Mouse (Mus musculus): Measurements from ENCODE around the gene Fanci. TPM values are rescaled to one million over a fixed set of nuclear protein-coding genes. Genes with fewer than 3 reads are reported as not detected.

The Fanci gene
- polyA plus RNA-seq, 1 experiment from 2014 or later: 3.0 TPM

GRCm38 (mm10) chr7:79368664-79369063, 23.1 kb upstream of the Fanci start:
- no peak overlapping the region for H3K9ac ChIP-seq (replicated peaks)
- no peak for ATAC-seq
- no peak overlapping the region for H3K27ac ChIP-seq (ENCODE audit: low read depth)
- no peak overlapping the region for H3K4me3 ChIP-seq (ENCODE audit: low read depth, low read length)
- H3K9me3 ChIP-seq (ENCODE audit: low read length): no peaks in the 10 kb centered on the region
- WGBS (ENCODE audit: insufficient replicate concordance): 34% methylated on average over 5 of the region's 5 CpGs
- no peak overlapping the region for H3K4me2 ChIP-seq (ENCODE audit: low read depth, low read length)
- TF ChIP-seq CTCF (IDR thresholded peaks at IDR 0.05; ENCODE audit: low read depth): no peak
- TF ChIP-seq EP300 (IDR thresholded peaks at IDR 0.05; ENCODE audit: low read depth): no peak
- no peak for DNase-seq
- no peaks in the 10 kb centered on the region for H3K36me3 ChIP-seq (replicated peaks; ENCODE audit: insufficient read depth, low read length)
- H3K27me3 ChIP-seq (ENCODE audit: insufficient read depth, low read length): no peaks in the 10 kb centered on the region
- H3K4me1 ChIP-seq (ENCODE audit: insufficient read depth): no peaks in the 10 kb centered on the region

DNA sequence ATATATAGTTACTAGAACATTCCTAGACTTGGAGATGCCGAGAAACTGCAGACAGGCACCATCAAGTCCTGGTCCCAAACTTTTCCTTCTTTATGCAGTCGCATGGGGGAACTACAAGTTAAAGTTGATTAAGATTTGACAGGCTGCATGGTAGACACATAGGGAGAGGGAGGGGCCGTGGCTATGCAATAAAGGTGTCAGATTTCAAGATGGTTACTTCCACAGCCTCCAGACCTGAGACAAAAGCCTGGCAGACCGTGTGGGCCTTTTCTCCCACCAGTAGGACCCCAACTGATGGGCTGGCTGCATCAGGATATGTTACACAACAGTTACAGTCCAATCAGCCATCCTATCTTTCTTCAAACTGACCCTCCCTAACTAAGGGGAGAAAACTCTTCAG, 22.3 kb upstream of the Fanci start:
- no peak overlapping the region for H3K9ac ChIP-seq (replicated peaks)
- no peak for DNase-seq
- no peak overlapping the region for H3K27ac ChIP-seq (ENCODE audit: low read depth)
- ATAC-seq: no peak
- H3K27me3 ChIP-seq (ENCODE audit: insufficient read depth, low read length): no peaks in the 10 kb centered on the region
- H3K4me2 ChIP-seq (ENCODE audit: low read depth, low read length): no peak overlapping the region
- TF ChIP-seq EP300 (IDR thresholded peaks at IDR 0.05; ENCODE audit: low read depth): no peak
- no peak for TF ChIP-seq CTCF (IDR thresholded peaks at IDR 0.05; ENCODE audit: low read depth)
- no peaks in the 10 kb centered on the region for H3K4me1 ChIP-seq (ENCODE audit: insufficient read depth)
- H3K36me3 ChIP-seq (replicated peaks; ENCODE audit: insufficient read depth, low read length): no peaks in the 10 kb centered on the region
- H3K4me3 ChIP-seq (ENCODE audit: low read depth, low read length): no peak overlapping the region
- no peaks in the 10 kb centered on the region for H3K9me3 ChIP-seq (ENCODE audit: low read length)
- WGBS (ENCODE audit: insufficient replicate concordance): 52% methylated on average over 4 of the region's 4 CpGs

DNA sequence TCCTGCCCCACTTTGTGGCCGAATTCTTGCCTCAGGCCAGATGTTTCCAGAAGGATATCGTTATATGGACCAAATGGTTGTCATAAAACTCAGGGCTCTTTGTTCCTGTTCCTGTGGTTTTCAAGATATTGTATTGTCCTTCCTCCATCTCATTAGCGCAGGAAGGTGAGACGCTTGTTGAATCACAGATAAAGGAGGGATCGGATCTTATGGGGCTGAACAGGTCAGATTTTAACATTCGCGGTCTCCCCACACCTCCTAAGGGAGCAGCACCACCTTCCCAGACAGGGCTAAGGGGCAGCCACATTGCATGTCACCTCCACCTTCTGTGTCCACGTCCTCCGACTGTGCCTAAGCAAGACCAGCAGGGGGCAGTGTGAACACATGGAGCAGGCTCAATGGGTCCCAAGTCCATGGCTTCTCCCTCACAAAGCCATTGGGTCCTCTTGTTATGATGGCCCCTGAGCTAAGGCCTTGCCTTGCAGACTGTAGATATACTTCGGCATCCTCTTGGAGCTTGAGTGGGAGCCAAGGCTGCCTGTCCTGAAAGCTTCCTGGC, 20.3 kb upstream of the Fanci start:
- H3K9ac ChIP-seq (replicated peaks): no peak overlapping the region
- H3K4me2 ChIP-seq (ENCODE audit: low read depth, low read length): no peak overlapping the region
- no peaks in the 10 kb centered on the region for H3K36me3 ChIP-seq (replicated peaks; ENCODE audit: insufficient read depth, low read length)
- peak; percentile 80 for ATAC-seq
- DNase-seq: peak; percentile 86
- WGBS (ENCODE audit: insufficient replicate concordance): 19% methylated on average over 10 of the region's 10 CpGs
- no peaks in the 10 kb centered on the region for H3K9me3 ChIP-seq (ENCODE audit: low read length)
- no peak overlapping the region for H3K27ac ChIP-seq (ENCODE audit: low read depth)
- peaks cover 5% of the 10 kb centered on the region; the same call in 1 of the 2 replicates for H3K4me1 ChIP-seq (ENCODE audit: insufficient read depth)
- no peaks in the 10 kb centered on the region for H3K27me3 ChIP-seq (ENCODE audit: insufficient read depth, low read length)
- no peak overlapping the region for H3K4me3 ChIP-seq (ENCODE audit: low read depth, low read length)
- TF ChIP-seq CTCF (IDR thresholded peaks at IDR 0.05; ENCODE audit: low read depth) (peak; percentile 99), EP300 (IDR thresholded peaks at IDR 0.05; ENCODE audit: low read depth) (no peak)

DNA sequence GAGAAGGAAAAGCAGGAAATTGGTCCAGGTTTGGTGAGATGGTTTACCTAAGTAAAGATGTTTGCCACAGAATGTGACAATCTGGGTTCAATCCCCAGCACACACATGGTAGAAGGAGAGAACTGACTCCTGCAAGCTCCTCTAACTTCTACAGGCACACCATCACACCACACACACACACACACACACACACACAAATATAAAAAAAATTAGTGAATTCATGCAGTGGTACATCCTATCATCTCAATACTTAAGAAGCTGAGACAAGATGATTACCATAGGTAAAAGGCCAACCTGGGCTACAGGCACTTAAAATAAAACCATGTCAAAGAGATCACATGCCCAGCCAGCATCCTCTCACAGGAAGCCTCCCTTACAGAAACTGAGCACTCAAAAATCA, 17.7 kb upstream of the Fanci start:
- H3K9ac ChIP-seq (replicated peaks): no peak overlapping the region
- DNase-seq (no peak), ATAC-seq (no peak)
- peaks cover 5% of the 10 kb centered on the region; the same call in 1 of the 2 replicates for H3K4me1 ChIP-seq (ENCODE audit: insufficient read depth)
- TF ChIP-seq EP300 (IDR thresholded peaks at IDR 0.05; ENCODE audit: low read depth): no peak
- no peak for TF ChIP-seq CTCF (IDR thresholded peaks at IDR 0.05; ENCODE audit: low read depth)
- H3K27me3 ChIP-seq (ENCODE audit: insufficient read depth, low read length): no peaks in the 10 kb centered on the region
- no peak overlapping the region for H3K4me3 ChIP-seq (ENCODE audit: low read depth, low read length)
- H3K27ac ChIP-seq (ENCODE audit: low read depth): no peak overlapping the region
- H3K36me3 ChIP-seq (replicated peaks; ENCODE audit: insufficient read depth, low read length): no peaks in the 10 kb centered on the region
- no peaks in the 10 kb centered on the region for H3K9me3 ChIP-seq (ENCODE audit: low read length)
- no peak overlapping the region for H3K4me2 ChIP-seq (ENCODE audit: low read depth, low read length)

DNA sequence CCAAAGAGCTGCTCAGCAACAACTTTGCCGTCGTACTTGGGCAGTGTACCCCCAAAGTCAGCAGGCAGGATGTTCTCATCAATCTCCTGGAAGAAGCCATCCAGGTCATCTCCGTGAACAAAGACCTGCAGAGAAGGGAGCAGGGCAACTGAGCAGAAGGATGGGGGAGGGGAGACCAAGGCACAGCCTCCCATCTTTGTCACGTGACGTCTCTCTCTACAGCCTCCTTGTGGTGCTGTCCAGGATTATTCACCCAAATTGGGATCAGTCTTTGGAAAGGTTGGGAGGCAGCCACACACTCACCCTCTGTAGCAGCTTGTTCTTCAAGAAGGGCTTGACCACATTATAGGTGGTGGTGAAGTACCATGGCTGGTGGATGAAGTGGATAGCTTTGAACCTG, 16.1 kb upstream of the Fanci start:
- 78% methylated on average over 5 of the region's 5 CpGs for WGBS (ENCODE audit: insufficient replicate concordance)
- H3K27me3 ChIP-seq (ENCODE audit: insufficient read depth, low read length): no peaks in the 10 kb centered on the region

GRCm38 (mm10) chr7:79376516-79377275, 15.0 kb upstream of the Fanci start:
- Histone ChIP-seq H3K4me3 (ENCODE audit: low read depth, low read length) (no peak overlapping the region), H3K9ac (replicated peaks) (no peak overlapping the region), H3K4me1 (ENCODE audit: insufficient read depth) (peaks cover 5% of the 10 kb centered on the region; the same call in 1 of the 2 replicates), H3K9me3 (ENCODE audit: low read length) (no peaks in the 10 kb centered on the region), H3K4me2 (ENCODE audit: low read depth, low read length) (no peak overlapping the region), H3K36me3 (replicated peaks; ENCODE audit: insufficient read depth, low read length) (no peaks in the 10 kb centered on the region), H3K27ac (ENCODE audit: low read depth) (peak overlapping the region; percentile 75), H3K27me3 (ENCODE audit: insufficient read depth, low read length) (no peaks in the 10 kb centered on the region)
- ATAC-seq: peak; percentile 92
- no peak for TF ChIP-seq CTCF (IDR thresholded peaks at IDR 0.05; ENCODE audit: low read depth)
- TF ChIP-seq EP300 (IDR thresholded peaks at IDR 0.05; ENCODE audit: low read depth): 0 out of 2 replicates have a peak, but pooled peaks have one; percentile 7
- peak; percentile 41 for DNase-seq
- 43% methylated on average over 10 of the region's 10 CpGs for WGBS (ENCODE audit: insufficient replicate concordance)

More for the DNA sequence above, 16.1 kb upstream of the Fanci start:
- H3K4me3 ChIP-seq (ENCODE audit: low read depth, low read length): no peak overlapping the region
- ATAC-seq (no peak), DNase-seq (no peak)
- no peak overlapping the region for H3K4me2 ChIP-seq (ENCODE audit: low read depth, low read length)
- no peak overlapping the region for H3K9ac ChIP-seq (replicated peaks)
- peaks cover 5% of the 10 kb centered on the region; the same call in 1 of the 2 replicates for H3K4me1 ChIP-seq (ENCODE audit: insufficient read depth)
- H3K9me3 ChIP-seq (ENCODE audit: low read length): no peaks in the 10 kb centered on the region
- TF ChIP-seq EP300 (IDR thresholded peaks at IDR 0.05; ENCODE audit: low read depth): no peak
- no peak for TF ChIP-seq CTCF (IDR thresholded peaks at IDR 0.05; ENCODE audit: low read depth)
- no peak overlapping the region for H3K27ac ChIP-seq (ENCODE audit: low read depth)
- no peaks in the 10 kb centered on the region for H3K36me3 ChIP-seq (replicated peaks; ENCODE audit: insufficient read depth, low read length)
